Mouse (Mus musculus): Measurements from ENCODE around the gene Gfpt1. TPM values are rescaled to one million over a fixed set of nuclear protein-coding genes. Genes with fewer than 3 reads are reported as not detected.
"Not testable (repeated sequence)": the region's sequence is repeated elsewhere in the genome, so short reads cannot be mapped to it uniquely, and the experiment has no call there.

The Gfpt1 gene
- polyA plus RNA-seq, 1 experiment, result 48.1 TPM

DNA sequence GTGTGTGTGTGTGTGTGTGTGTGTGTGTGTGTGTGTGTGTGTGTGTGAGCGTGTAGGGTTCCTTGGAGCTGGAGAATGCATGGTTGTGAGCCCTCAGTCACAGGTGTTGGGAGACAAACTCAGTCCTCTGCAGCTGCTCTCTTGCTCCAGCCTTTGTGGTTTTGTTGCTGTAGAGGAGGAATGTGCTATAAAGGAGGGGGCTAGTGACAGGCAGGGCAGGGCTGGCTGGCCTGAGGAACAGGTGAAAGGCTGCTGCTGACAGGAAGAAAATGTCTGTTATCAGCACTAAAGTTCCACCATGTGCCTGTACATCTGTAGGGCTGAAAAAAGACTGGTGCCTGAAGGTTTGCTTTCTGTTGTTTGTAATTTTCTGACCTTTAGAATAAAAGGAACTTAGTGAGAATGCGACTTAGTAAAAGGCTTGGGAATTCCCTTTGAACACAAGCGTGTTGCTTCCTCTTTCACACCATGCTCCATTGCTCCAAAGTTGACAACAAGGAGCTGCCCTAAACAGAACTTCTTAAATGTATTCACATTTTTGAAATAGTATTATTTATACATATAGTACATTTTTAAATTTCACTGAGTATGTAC is 32.5 kb downstream of the Gfpt1 start:
- Histone ChIP-seq H3K36me3 (ENCODE audit: control insufficient read depth, insufficient read depth, low read length, poor library complexity, severe bottlenecking) (peaks cover 2% of the 10 kb centered on the region), H3K9ac (ENCODE audit: low read depth, poor library complexity, severe bottlenecking) (no peak overlapping the region), H3K9me3 (replicated peaks; ENCODE audit: control insufficient read depth, insufficient read depth, low read length, poor library complexity, severe bottlenecking) (no peaks in the 10 kb centered on the region), H3K27ac (ENCODE audit: insufficient read depth, low read length) (no peak overlapping the region), H3K4me3 (ENCODE audit: low read depth, low read length) (no peak overlapping the region), H3K4me1 (ENCODE audit: control insufficient read depth, insufficient read depth, low read length) (no peaks in the 10 kb centered on the region), H3K27me3 (ENCODE audit: control insufficient read depth, insufficient read depth, low read length, poor library complexity, severe bottlenecking) (no peaks in the 10 kb centered on the region)
- TF ChIP-seq POLR2A (IDR thresholded peaks at IDR 0.05; ENCODE audit: insufficient read depth, low read length) (no peak), EP300 (IDR thresholded peaks at IDR 0.05; ENCODE audit: insufficient read depth, low read depth, low read length) (no peak), CTCF (IDR thresholded peaks at IDR 0.05; ENCODE audit: low read depth, low read length) (no peak)

DNA sequence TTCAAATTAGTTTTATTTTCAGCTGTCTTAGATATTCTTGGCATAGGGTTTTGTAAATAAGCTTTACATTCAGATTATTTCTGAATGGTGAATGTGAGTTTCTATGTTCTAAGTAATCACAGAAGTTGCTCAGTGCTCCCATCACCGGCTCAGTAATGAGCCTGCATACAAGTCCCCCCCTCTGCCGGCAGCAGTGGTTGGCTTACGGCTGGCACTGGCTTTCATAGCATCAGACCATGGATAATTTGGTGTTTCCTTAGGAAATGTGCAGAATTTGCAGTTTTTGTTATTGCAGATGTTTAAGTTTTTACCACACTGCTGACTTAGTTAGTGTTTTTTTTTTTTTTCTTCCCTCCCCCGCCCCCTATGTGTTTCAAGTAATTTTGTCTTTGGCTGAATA is 36.8 kb downstream of the Gfpt1 start:
- Histone ChIP-seq H3K9me3 (replicated peaks; ENCODE audit: control insufficient read depth, insufficient read depth, low read length, poor library complexity, severe bottlenecking) (no peaks in the 10 kb centered on the region), H3K27ac (ENCODE audit: insufficient read depth, low read length) (no peak overlapping the region), H3K27me3 (ENCODE audit: control insufficient read depth, insufficient read depth, low read length, poor library complexity, severe bottlenecking) (no peaks in the 10 kb centered on the region), H3K4me1 (ENCODE audit: control insufficient read depth, insufficient read depth, low read length) (no peaks in the 10 kb centered on the region), H3K9ac (ENCODE audit: low read depth, poor library complexity, severe bottlenecking) (no peak overlapping the region), H3K36me3 (ENCODE audit: control insufficient read depth, insufficient read depth, low read length, poor library complexity, severe bottlenecking) (peaks cover 2% of the 10 kb centered on the region; the same call in 1 of the 2 replicates), H3K4me3 (ENCODE audit: low read depth, low read length) (no peak overlapping the region)
- TF ChIP-seq EP300 (IDR thresholded peaks at IDR 0.05; ENCODE audit: insufficient read depth, low read depth, low read length) (no peak), POLR2A (IDR thresholded peaks at IDR 0.05; ENCODE audit: insufficient read depth, low read length) (no peak), CTCF (IDR thresholded peaks at IDR 0.05; ENCODE audit: low read depth, low read length) (no peak)

DNA sequence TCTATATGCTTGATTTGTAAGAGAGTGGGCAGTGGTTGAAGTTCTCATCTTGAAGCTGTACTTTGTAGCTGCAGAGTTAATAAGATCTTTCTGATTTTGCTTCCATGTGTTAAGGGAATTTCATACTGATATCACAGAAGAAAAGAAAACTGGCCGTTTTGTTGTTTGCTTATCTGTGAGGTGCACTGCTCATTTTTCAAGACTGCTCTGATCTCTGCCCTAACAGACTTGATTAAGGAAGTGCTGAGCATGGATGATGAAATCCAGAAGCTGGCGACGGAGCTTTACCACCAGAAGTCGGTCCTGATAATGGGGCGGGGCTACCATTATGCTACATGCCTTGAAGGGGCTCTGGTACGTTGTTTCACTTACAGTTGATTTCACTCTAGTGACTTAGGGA is 42.4 kb downstream of the Gfpt1 start:
- TF ChIP-seq POLR2A (IDR thresholded peaks at IDR 0.05; ENCODE audit: insufficient read depth, low read length) (no peak), EP300 (IDR thresholded peaks at IDR 0.05; ENCODE audit: insufficient read depth, low read depth, low read length) (no peak), CTCF (IDR thresholded peaks at IDR 0.05; ENCODE audit: low read depth, low read length) (no peak)
- Histone ChIP-seq H3K36me3 (ENCODE audit: control insufficient read depth, insufficient read depth, low read length, poor library complexity, severe bottlenecking) (no peaks in the 10 kb centered on the region), H3K4me1 (ENCODE audit: control insufficient read depth, insufficient read depth, low read length) (no peaks in the 10 kb centered on the region), H3K9me3 (replicated peaks; ENCODE audit: control insufficient read depth, insufficient read depth, low read length, poor library complexity, severe bottlenecking) (no peaks in the 10 kb centered on the region), H3K27me3 (ENCODE audit: control insufficient read depth, insufficient read depth, low read length, poor library complexity, severe bottlenecking) (no peaks in the 10 kb centered on the region), H3K27ac (ENCODE audit: insufficient read depth, low read length) (no peak overlapping the region), H3K9ac (ENCODE audit: low read depth, poor library complexity, severe bottlenecking) (no peak overlapping the region), H3K4me3 (ENCODE audit: low read depth, low read length) (no peak overlapping the region)

DNA sequence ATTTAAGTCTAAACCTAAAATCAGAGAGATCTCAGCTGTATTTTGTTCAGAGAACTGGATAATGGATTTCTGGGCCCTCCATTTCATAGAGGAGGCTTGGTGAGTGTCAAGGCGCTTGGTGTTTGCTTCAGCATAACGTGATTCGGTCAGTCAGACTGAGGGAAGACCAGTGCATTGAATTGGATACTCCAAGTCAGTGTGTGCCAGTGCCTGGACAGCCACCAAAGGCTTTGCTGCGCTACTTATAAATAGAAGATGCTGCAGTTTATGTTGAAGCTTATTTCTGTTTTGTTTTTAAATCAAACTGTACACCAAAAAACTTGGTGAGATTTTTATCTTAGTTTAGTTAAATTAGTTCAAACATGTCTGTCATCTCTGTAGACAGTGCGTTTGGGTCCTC is 45.7 kb downstream of the Gfpt1 start:
- no peaks in the 10 kb centered on the region for H3K9me3 ChIP-seq (replicated peaks; ENCODE audit: control insufficient read depth, insufficient read depth, low read length, poor library complexity, severe bottlenecking)
- no peak for TF ChIP-seq EP300 (IDR thresholded peaks at IDR 0.05; ENCODE audit: insufficient read depth, low read depth, low read length)
- no peak for TF ChIP-seq CTCF (IDR thresholded peaks at IDR 0.05; ENCODE audit: low read depth, low read length)
- no peak for TF ChIP-seq POLR2A (IDR thresholded peaks at IDR 0.05; ENCODE audit: insufficient read depth, low read length)
- no peak overlapping the region for H3K4me3 ChIP-seq (ENCODE audit: low read depth, low read length)
- no peaks in the 10 kb centered on the region for H3K4me1 ChIP-seq (ENCODE audit: control insufficient read depth, insufficient read depth, low read length)
- no peak overlapping the region for H3K27ac ChIP-seq (ENCODE audit: insufficient read depth, low read length)
- H3K9ac ChIP-seq (ENCODE audit: low read depth, poor library complexity, severe bottlenecking), result no peak overlapping the region
- H3K27me3 ChIP-seq (ENCODE audit: control insufficient read depth, insufficient read depth, low read length, poor library complexity, severe bottlenecking), result no peaks in the 10 kb centered on the region
- no peaks in the 10 kb centered on the region for H3K36me3 ChIP-seq (ENCODE audit: control insufficient read depth, insufficient read depth, low read length, poor library complexity, severe bottlenecking)

DNA sequence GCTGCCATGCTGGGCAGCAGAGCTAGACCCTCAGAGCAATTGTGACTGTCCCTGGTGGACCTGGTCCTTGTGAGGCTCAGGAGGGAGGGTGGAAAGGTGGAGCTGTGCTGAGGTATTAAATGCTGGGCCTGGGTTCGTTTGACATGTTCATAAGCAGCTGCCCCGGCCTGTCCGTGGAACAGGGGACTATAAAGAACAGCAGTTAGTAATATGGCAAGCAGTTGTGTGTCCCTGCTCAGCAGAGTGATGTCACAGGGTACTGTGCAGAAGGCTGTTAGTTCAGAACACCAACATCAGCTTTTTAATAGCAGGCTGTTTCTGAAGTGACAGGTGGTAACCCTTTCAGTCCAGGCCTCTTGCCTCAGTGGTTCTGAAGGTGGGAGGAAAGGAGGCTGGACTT is 48.2 kb downstream of the Gfpt1 start:
- Histone ChIP-seq H3K27ac (ENCODE audit: insufficient read depth, low read length) (no peak overlapping the region), H3K4me1 (ENCODE audit: control insufficient read depth, insufficient read depth, low read length) (no peaks in the 10 kb centered on the region), H3K36me3 (ENCODE audit: control insufficient read depth, insufficient read depth, low read length, poor library complexity, severe bottlenecking) (no peaks in the 10 kb centered on the region), H3K4me3 (ENCODE audit: low read depth, low read length) (no peak overlapping the region), H3K9me3 (replicated peaks; ENCODE audit: control insufficient read depth, insufficient read depth, low read length, poor library complexity, severe bottlenecking) (no peaks in the 10 kb centered on the region), H3K9ac (ENCODE audit: low read depth, poor library complexity, severe bottlenecking) (no peak overlapping the region), H3K27me3 (ENCODE audit: control insufficient read depth, insufficient read depth, low read length, poor library complexity, severe bottlenecking) (no peaks in the 10 kb centered on the region)
- no peak for TF ChIP-seq CTCF (IDR thresholded peaks at IDR 0.05; ENCODE audit: low read depth, low read length)
- no peak for TF ChIP-seq EP300 (IDR thresholded peaks at IDR 0.05; ENCODE audit: insufficient read depth, low read depth, low read length)
- no peak for TF ChIP-seq POLR2A (IDR thresholded peaks at IDR 0.05; ENCODE audit: insufficient read depth, low read length)

DNA sequence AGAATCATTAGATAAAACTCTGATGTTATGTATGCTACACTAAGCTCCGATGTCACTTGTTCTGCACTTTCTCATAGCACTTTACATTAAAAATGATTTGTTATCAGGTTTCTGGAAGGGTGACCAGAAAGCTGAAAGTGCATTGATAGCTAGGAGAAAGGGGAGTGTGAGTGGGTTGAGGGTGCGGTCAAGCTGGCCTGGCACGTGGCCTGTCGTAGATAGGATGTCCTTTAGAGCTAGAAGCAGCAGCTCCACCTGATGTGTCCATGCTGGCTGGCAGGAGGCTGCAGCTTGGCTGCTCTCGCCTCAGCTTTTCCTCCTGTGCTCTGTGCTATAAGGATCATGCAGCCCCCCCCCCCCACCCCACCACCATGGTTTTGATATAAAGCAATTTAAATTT is 49.8 kb downstream of the Gfpt1 start:
- H3K36me3 ChIP-seq (ENCODE audit: control insufficient read depth, insufficient read depth, low read length, poor library complexity, severe bottlenecking), result no peaks in the 10 kb centered on the region
- TF ChIP-seq EP300 (IDR thresholded peaks at IDR 0.05; ENCODE audit: insufficient read depth, low read depth, low read length), result no peak
- no peak for TF ChIP-seq POLR2A (IDR thresholded peaks at IDR 0.05; ENCODE audit: insufficient read depth, low read length)
- TF ChIP-seq CTCF (IDR thresholded peaks at IDR 0.05; ENCODE audit: low read depth, low read length), result no peak
- no peak overlapping the region for H3K9ac ChIP-seq (ENCODE audit: low read depth, poor library complexity, severe bottlenecking)
- no peak overlapping the region for H3K4me3 ChIP-seq (ENCODE audit: low read depth, low read length)
- no peaks in the 10 kb centered on the region for H3K27me3 ChIP-seq (ENCODE audit: control insufficient read depth, insufficient read depth, low read length, poor library complexity, severe bottlenecking)
- no peak overlapping the region for H3K27ac ChIP-seq (ENCODE audit: insufficient read depth, low read length)
- H3K9me3 ChIP-seq (replicated peaks; ENCODE audit: control insufficient read depth, insufficient read depth, low read length, poor library complexity, severe bottlenecking), result no peaks in the 10 kb centered on the region
- no peaks in the 10 kb centered on the region for H3K4me1 ChIP-seq (ENCODE audit: control insufficient read depth, insufficient read depth, low read length)

DNA sequence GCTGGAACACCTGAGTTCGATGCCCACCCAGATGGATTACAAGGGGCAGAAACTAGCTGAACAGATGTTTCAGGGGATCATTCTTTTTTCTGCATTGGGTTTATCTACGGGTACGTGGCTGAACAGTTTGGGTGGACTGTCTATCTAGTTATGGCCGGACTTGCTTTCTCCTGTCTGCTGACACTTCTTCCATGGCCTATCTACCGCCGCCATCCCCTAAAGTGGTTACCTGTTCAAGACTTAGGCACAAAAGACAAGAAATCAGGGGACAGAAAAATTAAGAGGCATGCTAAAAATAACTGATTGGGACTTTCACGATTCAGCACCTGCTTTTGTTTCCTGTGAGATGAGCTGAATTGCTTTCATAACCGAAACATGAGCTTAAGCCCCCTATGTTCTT is 51.0 kb downstream of the Gfpt1 start:
- not testable (repeated sequence) for H3K4me3 ChIP-seq (ENCODE audit: low read depth, low read length); H3K9me3 ChIP-seq (replicated peaks; ENCODE audit: control insufficient read depth, insufficient read depth, low read length, poor library complexity, severe bottlenecking); H3K9ac ChIP-seq (ENCODE audit: low read depth, poor library complexity, severe bottlenecking); H3K27me3 ChIP-seq (ENCODE audit: control insufficient read depth, insufficient read depth, low read length, poor library complexity, severe bottlenecking); H3K36me3 ChIP-seq (ENCODE audit: control insufficient read depth, insufficient read depth, low read length, poor library complexity, severe bottlenecking); H3K27ac ChIP-seq (ENCODE audit: insufficient read depth, low read length); H3K4me1 ChIP-seq (ENCODE audit: control insufficient read depth, insufficient read depth, low read length)
